Mouse (Mus musculus): ENCODE data around the gene Slc29a3. TPM values are rescaled to one million over a fixed set of nuclear protein-coding genes. Genes with fewer than 3 reads are reported as not detected.
"Not testable (repeated sequence)": the region's sequence is repeated elsewhere in the genome, so short reads cannot be mapped to it uniquely, and the experiment has no call there.

Gene Slc29a3
- polyA plus RNA-seq, 1 experiment from 2014 or later: 11.1 TPM

- no peaks in the 10 kb centered on the region for H3K36me3 ChIP-seq (ENCODE audit: control insufficient read depth, insufficient read depth, low read length)
- H3K27ac ChIP-seq (ENCODE audit: low read depth, low read length): no peak overlapping the region
- ATAC-seq: no peak
- H3K4me2 ChIP-seq (ENCODE audit: low read length): no peak overlapping the region
- H3K27me3 ChIP-seq (replicated peaks; ENCODE audit: control insufficient read depth, insufficient read depth, low read length): no peaks in the 10 kb centered on the region
- H3K4me3 ChIP-seq (ENCODE audit: low read length): no peak overlapping the region
- 87% methylated on average over 6 of the region's 6 CpGs for WGBS
- H3K9me3 ChIP-seq (ENCODE audit: control insufficient read depth, low read length): no peaks in the 10 kb centered on the region
- peak overlapping the region; percentile 28 for H3K9ac ChIP-seq (ENCODE audit: low read depth, low read length)
- H3K4me1 ChIP-seq (ENCODE audit: control insufficient read depth, insufficient read depth, low read depth, low read length): peaks cover 9% of the 10 kb centered on the region
Measured at GRCm38 (mm10) chr10:60747667-60748212, 4.9 kb downstream of the Slc29a3 start.

GRCm38 (mm10) chr10:60746512-60746911 lies 6.1 kb downstream of the Slc29a3 start:
- Histone ChIP-seq H3K4me2 (ENCODE audit: low read length) (no peak overlapping the region), H3K4me1 (ENCODE audit: control insufficient read depth, insufficient read depth, low read depth, low read length) (peaks cover 3% of the 10 kb centered on the region), H3K9me3 (ENCODE audit: control insufficient read depth, low read length) (no peaks in the 10 kb centered on the region), H3K36me3 (ENCODE audit: control insufficient read depth, insufficient read depth, low read length) (no peaks in the 10 kb centered on the region), H3K4me3 (ENCODE audit: low read length) (no peak overlapping the region), H3K27ac (ENCODE audit: low read depth, low read length) (no peak overlapping the region), H3K27me3 (replicated peaks; ENCODE audit: control insufficient read depth, insufficient read depth, low read length) (no peaks in the 10 kb centered on the region), H3K9ac (ENCODE audit: low read depth, low read length) (no peak overlapping the region)
- WGBS: 61% methylated on average over 2 of the region's 2 CpGs
- ATAC-seq: no peak

GRCm38 (mm10) chr10:60744543-60745290 lies 7.9 kb downstream of the Slc29a3 start:
- no peaks in the 10 kb centered on the region for H3K27me3 ChIP-seq (replicated peaks; ENCODE audit: control insufficient read depth, insufficient read depth, low read length)
- 87% methylated on average over 14 of the region's 14 CpGs for WGBS
- no peaks in the 10 kb centered on the region; the same call in 1 of the 2 replicates for H3K4me1 ChIP-seq (ENCODE audit: control insufficient read depth, insufficient read depth, low read depth, low read length)

GRCm38 (mm10) chr10:60743681-60744080 lies 8.9 kb downstream of the Slc29a3 start:
- 50% methylated on average over 9 of the region's 9 CpGs for WGBS
- no peak overlapping the region for H3K4me2 ChIP-seq (ENCODE audit: low read length)
- H3K27ac ChIP-seq (ENCODE audit: low read depth, low read length): no peak overlapping the region
- H3K36me3 ChIP-seq (ENCODE audit: control insufficient read depth, insufficient read depth, low read length): no peaks in the 10 kb centered on the region
- no peak for ATAC-seq
- H3K4me1 ChIP-seq (ENCODE audit: control insufficient read depth, insufficient read depth, low read depth, low read length): no peaks in the 10 kb centered on the region; the same call in 1 of the 2 replicates
- H3K27me3 ChIP-seq (replicated peaks; ENCODE audit: control insufficient read depth, insufficient read depth, low read length): no peaks in the 10 kb centered on the region
- H3K9ac ChIP-seq (ENCODE audit: low read depth, low read length): no peak overlapping the region
- H3K9me3 ChIP-seq (ENCODE audit: control insufficient read depth, low read length): no peaks in the 10 kb centered on the region
- H3K4me3 ChIP-seq (ENCODE audit: low read length): no peak overlapping the region

More at GRCm38 (mm10) chr10:60744543-60745290, 7.9 kb downstream of the Slc29a3 start:
- Histone ChIP-seq H3K9me3 (ENCODE audit: control insufficient read depth, low read length) (no peaks in the 10 kb centered on the region), H3K36me3 (ENCODE audit: control insufficient read depth, insufficient read depth, low read length) (no peaks in the 10 kb centered on the region), H3K4me3 (ENCODE audit: low read length) (no peak overlapping the region), H3K27ac (ENCODE audit: low read depth, low read length) (no peak overlapping the region), H3K9ac (ENCODE audit: low read depth, low read length) (no peak overlapping the region), H3K4me2 (ENCODE audit: low read length) (no peak overlapping the region)
- no peak for ATAC-seq

GRCm38 (mm10) chr10:60742942-60743341 lies 9.7 kb downstream of the Slc29a3 start:
- H3K9me3 ChIP-seq (ENCODE audit: control insufficient read depth, low read length): no peaks in the 10 kb centered on the region
- ATAC-seq: no peak
- H3K27me3 ChIP-seq (replicated peaks; ENCODE audit: control insufficient read depth, insufficient read depth, low read length): no peaks in the 10 kb centered on the region
- no peak overlapping the region for H3K4me3 ChIP-seq (ENCODE audit: low read length)
- H3K4me2 ChIP-seq (ENCODE audit: low read length): no peak overlapping the region
- H3K27ac ChIP-seq (ENCODE audit: low read depth, low read length): no peak overlapping the region
- H3K36me3 ChIP-seq (ENCODE audit: control insufficient read depth, insufficient read depth, low read length): no peaks in the 10 kb centered on the region
- WGBS: 82% methylated on average over 6 of the region's 6 CpGs
- no peak overlapping the region for H3K9ac ChIP-seq (ENCODE audit: low read depth, low read length)
- H3K4me1 ChIP-seq (ENCODE audit: control insufficient read depth, insufficient read depth, low read depth, low read length): no peaks in the 10 kb centered on the region

- not testable (repeated sequence) for H3K9me3 ChIP-seq (ENCODE audit: control insufficient read depth, low read length); H3K4me2 ChIP-seq (ENCODE audit: low read length); H3K4me3 ChIP-seq (ENCODE audit: low read length); H3K9ac ChIP-seq (ENCODE audit: low read depth, low read length); ATAC-seq; H3K27ac ChIP-seq (ENCODE audit: low read depth, low read length); H3K36me3 ChIP-seq (ENCODE audit: control insufficient read depth, insufficient read depth, low read length); H3K4me1 ChIP-seq (ENCODE audit: control insufficient read depth, insufficient read depth, low read depth, low read length); H3K27me3 ChIP-seq (replicated peaks; ENCODE audit: control insufficient read depth, insufficient read depth, low read length)
- WGBS: 82% methylated on average over 1 of the region's 1 CpGs
Measured at GRCm38 (mm10) chr10:60742296-60742695, 10.3 kb downstream of the Slc29a3 start.

- H3K9me3 ChIP-seq (ENCODE audit: control insufficient read depth, low read length): no peaks in the 10 kb centered on the region
- no peak overlapping the region for H3K27ac ChIP-seq (ENCODE audit: low read depth, low read length)
- no peak overlapping the region for H3K4me3 ChIP-seq (ENCODE audit: low read length)
- H3K4me1 ChIP-seq (ENCODE audit: control insufficient read depth, insufficient read depth, low read depth, low read length): no peaks in the 10 kb centered on the region
- no peaks in the 10 kb centered on the region for H3K36me3 ChIP-seq (ENCODE audit: control insufficient read depth, insufficient read depth, low read length)
- H3K4me2 ChIP-seq (ENCODE audit: low read length): no peak overlapping the region
- WGBS: 82% methylated on average over 7 of the region's 7 CpGs
- no peak overlapping the region for H3K9ac ChIP-seq (ENCODE audit: low read depth, low read length)
- H3K27me3 ChIP-seq (replicated peaks; ENCODE audit: control insufficient read depth, insufficient read depth, low read length): no peaks in the 10 kb centered on the region
- ATAC-seq: no peak
Measured at GRCm38 (mm10) chr10:60741435-60741834, 11.2 kb downstream of the Slc29a3 start.

- WGBS: 96% methylated on average over 4 of the region's 4 CpGs
- Histone ChIP-seq H3K9me3 (ENCODE audit: control insufficient read depth, low read length) (no peaks in the 10 kb centered on the region), H3K4me2 (ENCODE audit: low read length) (no peak overlapping the region), H3K4me3 (ENCODE audit: low read length) (no peak overlapping the region), H3K36me3 (ENCODE audit: control insufficient read depth, insufficient read depth, low read length) (no peaks in the 10 kb centered on the region), H3K4me1 (ENCODE audit: control insufficient read depth, insufficient read depth, low read depth, low read length) (no peaks in the 10 kb centered on the region), H3K27ac (ENCODE audit: low read depth, low read length) (no peak overlapping the region), H3K9ac (ENCODE audit: low read depth, low read length) (no peak overlapping the region), H3K27me3 (replicated peaks; ENCODE audit: control insufficient read depth, insufficient read depth, low read length) (no peaks in the 10 kb centered on the region)
- no peak for ATAC-seq
Measured at GRCm38 (mm10) chr10:60739619-60740363, 12.8 kb downstream of the Slc29a3 start.

All from hindbrain, embryonic 16.5 days (tissue).